Mouse (Mus musculus) kidney, postnatal 0 days (tissue): ENCODE measurements around the gene Tns3. TPM values are rescaled to one million over a fixed set of nuclear protein-coding genes. Genes with fewer than 3 reads are reported as not detected.

Source experiments
- ATAC-seq: fragments of 200-750 bp; cut with Nextera tagmentation; replicated peaks from 2 replicates; pipeline ENCODE4 v1.8.0; 2017; ENCODE audit warnings: low read depth, moderate number of reproducible peaks, moderate TSS enrichment, moderate library complexity; ENCODE audit not compliant: low FRiP score
- DNase-seq: peaks from one replicate; pipeline ENCODE4 v3.0.0-alpha.2; 2016; ENCODE audit warnings: low spot score
- H3K27ac ChIP-seq: fragments of 300-500 bp; sonication (generic); 2 replicates; pipeline ENCODE4 v1.5.1; 2014; ENCODE audit warnings: mild to moderate bottlenecking
- H3K27me3 ChIP-seq: fragments of 300-500 bp; sonication (generic); 2 replicates; pipeline ENCODE4 v1.6.1; 2014; ENCODE audit warnings: low read length, mixed read lengths; ENCODE audit not compliant: insufficient read depth
- H3K36me3 ChIP-seq: fragments of 300-500 bp; sonication (generic); 2 replicates; pipeline ENCODE4 v1.6.1; 2014; ENCODE audit warnings: low read length, mixed read lengths; ENCODE audit not compliant: insufficient read depth
- H3K4me1 ChIP-seq: fragments of 300-500 bp; sonication (generic); replicated peaks from 2 replicates; pipeline ENCODE4 v1.6.1; 2014; ENCODE audit warnings: antibody characterized with exemption, low read length, mixed read lengths; ENCODE audit not compliant: insufficient read depth
- H3K4me2 ChIP-seq: fragments of 300-500 bp; sonication (generic); 2 replicates; pipeline ENCODE4 v1.6.1; 2014; ENCODE audit warnings: mild to moderate bottlenecking, low read length, moderate library complexity, mixed read lengths
- H3K4me3 ChIP-seq: fragments of 300-500 bp; sonication (generic); replicated peaks from 2 replicates; pipeline ENCODE4 v1.5.1; 2014; ENCODE audit warnings: low read depth, low read length
- H3K9ac ChIP-seq: fragments of 300-500 bp; sonication (generic); 2 replicates; pipeline ENCODE4 v1.6.1; 2014; ENCODE audit warnings: low read depth, low read length
- H3K9me3 ChIP-seq: fragments of 300-500 bp; sonication (generic); replicated peaks from 2 replicates; pipeline ENCODE4 v1.6.1; 2016; ENCODE audit warnings: low read length, inconsistent platforms, mixed read lengths
- CTCF ChIP-seq: IDR thresholded peaks from 2 replicates; pipeline ENCODE4 v1.5.1; 2016; ENCODE audit warnings: antibody characterized with exemption, low read depth, mild to moderate bottlenecking, moderate library complexity
- WGBS: fragments of 180-500 bp; shearing (Covaris S2); extraction: QIAGEN DNeasy Blood & Tissue Kit; methylation state at CpG from one replicate; pipeline ENCODE4 v1.1.7; 2014; 5-methylcytosine and 5-hydroxymethylcytosine counted together
- polyA plus RNA-seq: library from polyadenylated mRNA; unstranded; fragments of >200 nt; fragmentation: Nextera tagmentation; extraction: Ambion mirVana; gene quantifications from 2 replicates; pipeline ENCODE4 v1.2.1, GENCODE M21; 2015

The Tns3 gene
- polyA plus RNA-seq, 1 experiment from 2014 or later, result 17.6 TPM

GRCm38 (mm10) chr11:8469537-8469936 lies 194.8 kb downstream of the Tns3 start:
- WGBS, result 58% methylated on average over 9 of the region's 9 CpGs
- H3K9me3 ChIP-seq, result no peaks in the 10 kb centered on the region
- ATAC-seq, result no peak
- no peak overlapping the region for H3K9ac ChIP-seq
- H3K36me3 ChIP-seq, result no peaks in the 10 kb centered on the region; the same call in 1 of the 2 replicates
- no peak for TF ChIP-seq CTCF
- H3K27ac ChIP-seq, result peak overlapping the region; percentile 94; the same call in 1 of the 2 replicates
- H3K4me2 ChIP-seq, result no peak overlapping the region
- no peak overlapping the region for H3K4me3 ChIP-seq
- H3K27me3 ChIP-seq, result no peaks in the 10 kb centered on the region
- no peak for DNase-seq
- H3K4me1 ChIP-seq, result peaks cover 25% of the 10 kb centered on the region

GRCm38 (mm10) chr11:8468161-8469091 lies 195.9 kb downstream of the Tns3 start:
- Histone ChIP-seq H3K4me3 (peak overlapping the region; percentile 51), H3K4me2 (peak overlapping the region; percentile 88), H3K9me3 (no peaks in the 10 kb centered on the region), H3K4me1 (peaks cover 25% of the 10 kb centered on the region), H3K27ac (peak overlapping the region; percentile 94), H3K36me3 (no peaks in the 10 kb centered on the region), H3K9ac (peak overlapping the region; percentile 73), H3K27me3 (no peaks in the 10 kb centered on the region)
- peak; percentile 92 for DNase-seq
- under 1% methylated on average over 33 of the region's 33 CpGs for WGBS
- peak; percentile 84 for ATAC-seq
- peak; percentile 41 for TF ChIP-seq CTCF

GRCm38 (mm10) chr11:8467403-8468160 lies 196.8 kb downstream of the Tns3 start:
- no peak for TF ChIP-seq CTCF
- Histone ChIP-seq H3K4me2 (peak overlapping the region; percentile 88), H3K27me3 (no peaks in the 10 kb centered on the region), H3K4me3 (peak overlapping the region; percentile 51), H3K36me3 (0 out of 2 replicates have a peak, but pooled peaks cover 6% of the 10 kb centered on the region), H3K9ac (peak overlapping the region; percentile 73; the same call in 1 of the 2 replicates), H3K27ac (peak overlapping the region; percentile 94), H3K4me1 (peaks cover 30% of the 10 kb centered on the region), H3K9me3 (no peaks in the 10 kb centered on the region)
- DNase-seq (peak; percentile 59), ATAC-seq (no peak)
- 16% methylated on average over 13 of the region's 13 CpGs for WGBS

GRCm38 (mm10) chr11:8463866-8464265 lies 200.5 kb downstream of the Tns3 start:
- peaks cover 17% of the 10 kb centered on the region for H3K4me1 ChIP-seq
- H3K27me3 ChIP-seq, result no peaks in the 10 kb centered on the region
- 59% methylated on average over 2 of the region's 2 CpGs for WGBS
- DNase-seq (no peak), ATAC-seq (no peak)
- no peak overlapping the region for H3K27ac ChIP-seq
- TF ChIP-seq CTCF, result no peak
- H3K9me3 ChIP-seq, result no peaks in the 10 kb centered on the region
- 0 out of 2 replicates have a peak, but pooled peaks cover 6% of the 10 kb centered on the region for H3K36me3 ChIP-seq
- no peak overlapping the region for H3K9ac ChIP-seq
- H3K4me2 ChIP-seq, result no peak overlapping the region
- no peak overlapping the region for H3K4me3 ChIP-seq

GRCm38 (mm10) chr11:8462827-8463405 lies 201.4 kb downstream of the Tns3 start:
- no peaks in the 10 kb centered on the region for H3K27me3 ChIP-seq
- WGBS, result 95% methylated on average over 3 of the region's 3 CpGs
- no peaks in the 10 kb centered on the region for H3K9me3 ChIP-seq
- DNase-seq, result no peak
- no peak overlapping the region for H3K4me3 ChIP-seq
- H3K4me2 ChIP-seq, result no peak overlapping the region
- no peak for TF ChIP-seq CTCF
- ATAC-seq, result no peak
- H3K27ac ChIP-seq, result peak overlapping the region; percentile 8; the same call in 1 of the 2 replicates
- no peak overlapping the region for H3K9ac ChIP-seq
- H3K4me1 ChIP-seq, result peaks cover 16% of the 10 kb centered on the region
- 0 out of 2 replicates have a peak, but pooled peaks cover 6% of the 10 kb centered on the region for H3K36me3 ChIP-seq

DNA sequence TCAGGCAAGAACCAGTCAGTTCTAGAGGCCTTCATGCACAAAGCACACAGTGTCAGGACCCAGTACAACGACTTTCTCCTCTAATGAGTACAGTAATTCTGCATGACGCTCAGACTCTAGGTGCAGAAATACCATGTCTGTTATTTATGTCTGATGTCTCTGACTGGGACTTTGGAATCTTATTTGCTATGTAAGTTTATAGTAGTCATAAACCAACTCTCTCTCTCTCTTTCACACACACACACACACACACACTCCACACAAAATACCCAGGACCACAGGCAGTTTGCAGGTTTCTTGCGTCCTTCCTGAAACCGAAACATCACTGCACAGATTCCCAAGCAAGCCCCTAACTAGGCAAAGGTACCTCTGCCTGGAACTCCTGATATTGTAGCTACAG lies 203.5 kb downstream of the Tns3 start:
- Histone ChIP-seq H3K27me3 (no peaks in the 10 kb centered on the region), H3K27ac (no peak overlapping the region), H3K9me3 (no peaks in the 10 kb centered on the region), H3K36me3 (0 out of 2 replicates have a peak, but pooled peaks cover 6% of the 10 kb centered on the region), H3K4me2 (no peak overlapping the region), H3K4me3 (no peak overlapping the region), H3K9ac (no peak overlapping the region), H3K4me1 (peaks cover 20% of the 10 kb centered on the region)
- WGBS, result 81% methylated on average over 4 of the region's 4 CpGs
- ATAC-seq, result no peak
- no peak for TF ChIP-seq CTCF
- no peak for DNase-seq
